Mouse (Mus musculus): ENCODE measurements around the gene Runx1. TPM values are rescaled to one million over a fixed set of nuclear protein-coding genes. Genes with fewer than 3 reads are reported as not detected.

Runx1 gene
- polyA plus RNA-seq, 1 experiment from 2014 or later: 9.1 TPM

DNA sequence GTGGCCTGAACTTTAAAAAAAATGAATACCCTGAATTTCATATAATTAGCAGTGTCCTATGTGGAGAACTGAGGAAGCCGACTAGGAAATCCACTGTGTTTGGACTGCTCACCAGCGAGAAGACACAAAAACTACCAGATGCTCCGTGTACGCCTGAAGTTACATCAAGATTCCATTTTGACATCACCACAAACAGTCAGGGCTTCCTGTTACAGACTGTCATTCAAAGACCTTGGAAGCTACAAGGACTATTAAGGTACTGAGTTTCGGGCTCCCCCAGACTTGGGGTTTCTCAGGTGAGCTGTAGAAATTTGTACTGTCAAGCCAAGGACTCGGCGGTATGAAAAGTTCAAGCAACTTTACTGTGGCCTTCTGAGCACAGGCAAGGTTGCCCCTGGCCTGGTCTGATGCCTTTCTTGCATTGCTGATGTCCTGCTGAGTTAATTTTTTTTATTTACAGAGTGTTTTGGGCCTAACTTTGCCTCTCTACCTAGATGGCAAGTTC is 22.8 kb downstream of the Runx1 start:
- Histone ChIP-seq H3K4me2 (replicated peaks; ENCODE audit: low read depth, low read length) (no peak overlapping the region), H3K9ac (replicated peaks; ENCODE audit: low read depth) (no peak overlapping the region), H3K4me1 (ENCODE audit: insufficient read depth, low read depth, low read length) (no peaks in the 10 kb centered on the region), H3K27ac (ENCODE audit: low read length) (no peak overlapping the region), H3K27me3 (replicated peaks; ENCODE audit: insufficient read depth, low read length) (no peaks in the 10 kb centered on the region), H3K9me3 (ENCODE audit: low read length) (no peaks in the 10 kb centered on the region), H3K36me3 (ENCODE audit: insufficient read depth, low read length) (no peaks in the 10 kb centered on the region), H3K4me3 (ENCODE audit: low read depth, low read length) (no peak overlapping the region)
- TF ChIP-seq EP300 (IDR thresholded peaks at IDR 0.05) (no peak), CTCF (IDR thresholded peaks at IDR 0.05) (no peak)
- ATAC-seq (no peak), DNase-seq (ENCODE audit: low spot score) (no peak)
- WGBS: 82% methylated on average over 7 of the region's 7 CpGs

DNA sequence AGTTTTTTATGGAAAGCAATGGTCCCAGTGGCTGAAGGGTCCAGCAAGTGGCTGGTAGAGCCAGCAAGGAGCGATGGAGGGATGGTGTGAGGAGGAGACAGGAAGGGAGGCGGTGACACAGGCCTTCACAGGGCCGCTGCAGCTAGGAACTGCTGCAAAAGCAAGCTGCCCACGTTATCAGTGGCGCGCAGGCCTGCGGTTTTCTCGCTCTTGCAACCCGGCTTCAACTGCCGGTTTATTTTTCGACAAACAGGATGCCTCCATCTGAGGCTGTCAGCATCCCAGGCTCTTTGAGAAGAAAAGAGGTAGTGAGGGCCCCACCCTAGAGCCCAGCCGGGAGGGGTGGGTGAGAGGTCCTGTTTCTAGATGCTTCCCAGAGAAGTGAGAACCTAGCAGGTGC is 24.4 kb downstream of the Runx1 start:
- Histone ChIP-seq H3K4me2 (replicated peaks; ENCODE audit: low read depth, low read length) (no peak overlapping the region), H3K9ac (replicated peaks; ENCODE audit: low read depth) (no peak overlapping the region), H3K27ac (ENCODE audit: low read length) (no peak overlapping the region), H3K27me3 (replicated peaks; ENCODE audit: insufficient read depth, low read length) (no peaks in the 10 kb centered on the region), H3K36me3 (ENCODE audit: insufficient read depth, low read length) (no peaks in the 10 kb centered on the region), H3K4me1 (ENCODE audit: insufficient read depth, low read depth, low read length) (no peaks in the 10 kb centered on the region), H3K9me3 (ENCODE audit: low read length) (no peaks in the 10 kb centered on the region), H3K4me3 (ENCODE audit: low read depth, low read length) (no peak overlapping the region)
- no peak for ATAC-seq
- TF ChIP-seq EP300 (IDR thresholded peaks at IDR 0.05) (no peak), CTCF (IDR thresholded peaks at IDR 0.05) (no peak)
- no peak for DNase-seq (ENCODE audit: low spot score)
- 52% methylated on average over 12 of the region's 12 CpGs for WGBS

DNA sequence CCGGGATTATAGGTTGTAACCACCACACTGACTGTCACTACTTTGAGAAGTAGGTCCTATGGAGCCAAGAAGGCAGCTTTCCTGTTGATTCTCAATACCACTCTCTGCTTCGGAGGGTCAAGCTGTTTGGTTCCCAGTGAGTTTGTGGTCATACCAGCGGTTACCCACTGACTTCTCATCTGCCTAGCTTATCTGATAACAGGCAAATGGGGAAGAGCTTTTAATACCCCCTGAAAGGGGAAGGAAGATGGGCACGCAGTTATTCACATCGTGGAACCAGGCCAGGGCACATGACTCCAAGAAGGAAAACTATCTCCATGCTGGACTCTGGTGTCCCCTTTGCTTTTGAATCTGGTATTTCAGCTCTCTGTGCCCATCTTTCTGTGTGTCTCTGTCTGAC is 25.1 kb downstream of the Runx1 start:
- H3K9ac ChIP-seq (replicated peaks; ENCODE audit: low read depth): no peak overlapping the region
- no peaks in the 10 kb centered on the region for H3K27me3 ChIP-seq (replicated peaks; ENCODE audit: insufficient read depth, low read length)
- no peak overlapping the region for H3K27ac ChIP-seq (ENCODE audit: low read length)
- TF ChIP-seq CTCF (IDR thresholded peaks at IDR 0.05): no peak
- TF ChIP-seq EP300 (IDR thresholded peaks at IDR 0.05): no peak
- H3K36me3 ChIP-seq (ENCODE audit: insufficient read depth, low read length): no peaks in the 10 kb centered on the region
- no peaks in the 10 kb centered on the region for H3K4me1 ChIP-seq (ENCODE audit: insufficient read depth, low read depth, low read length)
- no peaks in the 10 kb centered on the region for H3K9me3 ChIP-seq (ENCODE audit: low read length)
- ATAC-seq (no peak), DNase-seq (ENCODE audit: low spot score) (no peak)
- 81% methylated on average over 5 of the region's 5 CpGs for WGBS
- no peak overlapping the region for H3K4me2 ChIP-seq (replicated peaks; ENCODE audit: low read depth, low read length)
- H3K4me3 ChIP-seq (ENCODE audit: low read depth, low read length): no peak overlapping the region

DNA sequence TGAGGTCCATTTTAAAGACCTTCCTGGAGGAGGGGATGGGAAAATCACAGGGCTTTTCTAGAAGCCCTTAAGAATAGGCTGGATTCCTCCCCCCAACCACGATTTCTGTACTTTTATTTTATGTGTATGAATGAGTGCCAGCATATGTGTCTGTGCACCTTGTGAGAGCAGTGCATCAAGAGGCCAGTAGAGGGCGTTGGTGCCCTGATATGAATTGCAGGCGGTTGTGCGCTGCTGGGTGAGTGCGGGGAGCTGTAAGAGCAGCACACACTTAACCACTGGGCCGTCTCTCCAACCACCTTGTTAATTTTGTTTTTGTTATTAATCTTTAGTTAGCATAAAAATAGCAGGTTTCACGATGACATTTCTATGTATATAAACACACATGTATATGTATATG is 26.0 kb downstream of the Runx1 start:
- Histone ChIP-seq H3K9ac (replicated peaks; ENCODE audit: low read depth) (no peak overlapping the region), H3K4me1 (ENCODE audit: insufficient read depth, low read depth, low read length) (no peaks in the 10 kb centered on the region), H3K27ac (ENCODE audit: low read length) (no peak overlapping the region), H3K9me3 (ENCODE audit: low read length) (no peaks in the 10 kb centered on the region), H3K4me2 (replicated peaks; ENCODE audit: low read depth, low read length) (no peak overlapping the region), H3K36me3 (ENCODE audit: insufficient read depth, low read length) (no peaks in the 10 kb centered on the region), H3K4me3 (ENCODE audit: low read depth, low read length) (no peak overlapping the region), H3K27me3 (replicated peaks; ENCODE audit: insufficient read depth, low read length) (no peaks in the 10 kb centered on the region)
- ATAC-seq: no peak
- 89% methylated on average over 7 of the region's 7 CpGs for WGBS
- no peak for TF ChIP-seq EP300 (IDR thresholded peaks at IDR 0.05)
- no peak for TF ChIP-seq CTCF (IDR thresholded peaks at IDR 0.05)
- no peak for DNase-seq (ENCODE audit: low spot score)

DNA sequence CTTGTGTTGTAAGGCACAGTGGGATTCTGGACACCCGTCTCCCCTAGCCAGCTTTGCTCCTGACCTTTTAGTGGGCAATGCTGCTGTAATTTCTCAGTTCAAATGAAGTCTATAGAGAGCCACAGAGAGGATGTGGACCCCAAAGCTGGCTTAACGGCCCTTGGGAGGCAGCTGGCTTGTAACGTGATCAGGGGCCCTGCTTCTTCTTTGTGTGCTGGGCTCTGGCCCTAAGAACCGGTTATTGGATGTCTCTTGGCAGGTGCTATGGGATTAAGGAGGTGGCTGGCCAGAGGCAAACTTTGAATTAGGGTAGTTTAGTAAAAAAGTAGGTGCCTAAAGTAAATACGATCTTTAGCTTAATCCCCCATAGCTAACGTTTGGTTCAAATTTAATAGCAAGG is 31.8 kb downstream of the Runx1 start:
- H3K27ac ChIP-seq (ENCODE audit: low read length): no peak overlapping the region
- H3K4me1 ChIP-seq (ENCODE audit: insufficient read depth, low read depth, low read length): no peaks in the 10 kb centered on the region
- no peak for TF ChIP-seq EP300 (IDR thresholded peaks at IDR 0.05)
- TF ChIP-seq CTCF (IDR thresholded peaks at IDR 0.05): no peak
- no peaks in the 10 kb centered on the region for H3K36me3 ChIP-seq (ENCODE audit: insufficient read depth, low read length)
- no peak overlapping the region for H3K4me3 ChIP-seq (ENCODE audit: low read depth, low read length)
- H3K9me3 ChIP-seq (ENCODE audit: low read length): no peaks in the 10 kb centered on the region
- H3K9ac ChIP-seq (replicated peaks; ENCODE audit: low read depth): no peak overlapping the region
- H3K27me3 ChIP-seq (replicated peaks; ENCODE audit: insufficient read depth, low read length): no peaks in the 10 kb centered on the region
- WGBS: 52% methylated on average over 6 of the region's 6 CpGs
- H3K4me2 ChIP-seq (replicated peaks; ENCODE audit: low read depth, low read length): no peak overlapping the region
- no peak for ATAC-seq
- no peak for DNase-seq (ENCODE audit: low spot score)

DNA sequence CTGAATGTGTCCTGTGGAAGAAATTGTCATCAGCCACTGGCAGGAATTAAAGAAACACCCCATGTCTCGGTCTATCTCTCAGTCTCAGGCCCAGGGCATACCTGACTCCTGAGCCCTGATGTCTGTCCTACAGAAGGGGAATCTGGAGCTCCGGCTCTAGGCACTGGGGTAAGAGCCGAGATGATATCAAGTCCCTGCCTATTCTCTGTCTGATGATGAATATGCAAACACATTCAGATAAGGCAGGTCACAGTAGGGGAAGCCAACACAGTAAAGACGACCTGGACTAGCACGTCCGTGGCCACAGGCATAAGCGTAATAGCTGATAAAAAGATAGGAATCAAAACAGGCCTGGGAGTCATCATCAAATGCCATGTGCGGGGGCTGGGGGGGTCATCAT is 32.2 kb downstream of the Runx1 start:
- no peak for DNase-seq (ENCODE audit: low spot score)
- Histone ChIP-seq H3K27ac (ENCODE audit: low read length) (no peak overlapping the region), H3K4me2 (replicated peaks; ENCODE audit: low read depth, low read length) (no peak overlapping the region), H3K9ac (replicated peaks; ENCODE audit: low read depth) (no peak overlapping the region), H3K27me3 (replicated peaks; ENCODE audit: insufficient read depth, low read length) (no peaks in the 10 kb centered on the region), H3K4me3 (ENCODE audit: low read depth, low read length) (no peak overlapping the region), H3K9me3 (ENCODE audit: low read length) (no peaks in the 10 kb centered on the region), H3K36me3 (ENCODE audit: insufficient read depth, low read length) (no peaks in the 10 kb centered on the region), H3K4me1 (ENCODE audit: insufficient read depth, low read depth, low read length) (no peaks in the 10 kb centered on the region)
- WGBS: 69% methylated on average over 8 of the region's 8 CpGs
- ATAC-seq: no peak
- TF ChIP-seq EP300 (IDR thresholded peaks at IDR 0.05) (no peak), CTCF (IDR thresholded peaks at IDR 0.05) (no peak)

DNA sequence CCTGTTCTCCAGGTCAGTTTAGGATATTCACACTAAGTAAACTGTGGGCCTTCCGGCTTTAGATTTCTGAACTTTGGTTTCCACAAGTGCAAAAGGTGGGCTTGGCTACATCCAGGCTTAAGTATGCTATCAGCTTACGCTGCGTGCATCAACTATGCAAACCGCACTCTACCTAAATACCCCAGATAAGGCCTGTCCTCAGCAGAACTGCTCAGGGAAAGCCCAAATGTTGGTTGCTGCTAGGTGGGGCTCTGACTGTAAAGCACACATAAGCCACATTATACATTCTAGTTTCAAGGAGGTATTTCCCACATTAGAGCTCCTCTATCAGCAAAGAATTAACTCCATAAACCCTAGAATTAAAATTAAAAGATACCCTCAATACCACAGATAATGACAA is 33.0 kb downstream of the Runx1 start:
- WGBS: 44% methylated on average over 4 of the region's 4 CpGs
- H3K4me2 ChIP-seq (replicated peaks; ENCODE audit: low read depth, low read length): no peak overlapping the region
- ATAC-seq: no peak
- no peaks in the 10 kb centered on the region for H3K9me3 ChIP-seq (ENCODE audit: low read length)
- H3K9ac ChIP-seq (replicated peaks; ENCODE audit: low read depth): no peak overlapping the region
- no peaks in the 10 kb centered on the region for H3K36me3 ChIP-seq (ENCODE audit: insufficient read depth, low read length)
- DNase-seq (ENCODE audit: low spot score): no peak
- TF ChIP-seq EP300 (IDR thresholded peaks at IDR 0.05): no peak
- TF ChIP-seq CTCF (IDR thresholded peaks at IDR 0.05): no peak
- no peak overlapping the region for H3K4me3 ChIP-seq (ENCODE audit: low read depth, low read length)
- H3K4me1 ChIP-seq (ENCODE audit: insufficient read depth, low read depth, low read length): no peaks in the 10 kb centered on the region
- no peaks in the 10 kb centered on the region for H3K27me3 ChIP-seq (replicated peaks; ENCODE audit: insufficient read depth, low read length)
- no peak overlapping the region for H3K27ac ChIP-seq (ENCODE audit: low read length)
